Mouse (Mus musculus) ES-E14 (cell line): ENCODE data around the gene Trpm8.

Experiments used
- MAFK ChIP-seq: IDR thresholded peaks from 2 replicates; pipeline ENCODE4 v1.6.1; 2014; ENCODE audit warnings: mild to moderate bottlenecking, low read depth, low read length, inconsistent platforms; ENCODE audit not compliant: insufficient read depth
- ZC3H11A ChIP-seq: IDR thresholded peaks from 2 replicates; pipeline ENCODE4 v1.6.1; 2012; ENCODE audit warnings: low read depth, mild to moderate bottlenecking, inconsistent platforms, low read length, borderline replicate concordance
- ZNF384 ChIP-seq: IDR thresholded peaks from 2 replicates; pipeline ENCODE4 v1.6.1; 2012; ENCODE audit warnings: low read depth, low read length, inconsistent platforms

- no peak for TF ChIP-seq MAFK
- TF ChIP-seq ZC3H11A: no peak
- TF ChIP-seq ZNF384: no peak
Measured at GRCm38 (mm10) chr1:88292057-88292456, 14.6 kb downstream of the Trpm8 start.
